Mouse (Mus musculus) small intestine, adult 2 months (tissue): ENCODE data around the gene Gm45234.

ENCODE experiments used
- CTCF ChIP-seq: fragments of 200-500 bp; IDR thresholded peaks from 2 replicates; pipeline ENCODE4 v1.5.1; 2012; ENCODE audit warnings: low read depth, mild to moderate bottlenecking, control low read depth, inconsistent platforms, low read length, moderate library complexity, mixed read lengths; ENCODE audit not compliant: insufficient replicate concordance, insufficient read length; ENCODE audit errors: extremely low read depth
- POLR2A ChIP-seq: fragments of 200-500 bp; IDR thresholded peaks from 2 replicates; pipeline ENCODE4 v1.6.1; 2012; ENCODE audit warnings: low read depth, mild to moderate bottlenecking, control low read depth, inconsistent platforms, low read length, moderate library complexity

- TF ChIP-seq CTCF (no peak), POLR2A (no peak)
Observed at GRCm38 (mm10) chr6:124724472-124724871, 31.3 kb downstream of the Gm45234 start.
